Mouse (Mus musculus) frontal cortex, adult (tissue): ENCODE results near the gene Ssrp1.

Experiments used
- ATAC-seq: cut with Nextera tagmentation; 2 replicates; pipeline ENCODE4 v1.9.2; 2017; ENCODE audit warnings: mild to moderate bottlenecking, moderate library complexity, mixed read lengths; ENCODE audit not compliant: low TSS enrichment

The Ssrp1 gene

DNA sequence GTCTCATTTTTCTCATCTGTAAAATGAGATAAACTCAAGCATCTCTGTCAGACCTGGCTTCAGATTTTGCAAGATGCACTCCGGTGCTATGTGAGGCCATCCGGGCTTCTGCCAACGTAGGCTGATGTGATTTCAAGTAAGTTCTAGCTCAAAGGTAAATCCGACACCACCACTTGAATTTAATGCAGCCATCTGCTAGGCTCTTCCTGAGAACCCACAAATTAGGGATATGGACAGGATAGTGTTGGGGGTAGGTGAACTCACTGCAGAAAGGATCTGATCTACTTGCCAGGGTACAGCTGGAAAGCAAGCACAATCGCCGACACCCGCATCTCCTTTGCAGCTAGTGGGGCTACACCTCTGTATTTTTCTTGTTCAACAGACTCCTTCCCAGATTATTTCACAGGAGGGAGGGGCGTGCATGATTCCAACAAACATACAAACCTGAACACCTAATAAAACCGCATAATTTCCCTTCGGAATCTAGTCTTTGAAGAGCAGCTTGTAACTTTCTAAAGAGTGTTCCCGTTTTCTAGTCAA lies 457 bp upstream of the Ssrp1 start:
- ATAC-seq: peak; percentile 53

DNA sequence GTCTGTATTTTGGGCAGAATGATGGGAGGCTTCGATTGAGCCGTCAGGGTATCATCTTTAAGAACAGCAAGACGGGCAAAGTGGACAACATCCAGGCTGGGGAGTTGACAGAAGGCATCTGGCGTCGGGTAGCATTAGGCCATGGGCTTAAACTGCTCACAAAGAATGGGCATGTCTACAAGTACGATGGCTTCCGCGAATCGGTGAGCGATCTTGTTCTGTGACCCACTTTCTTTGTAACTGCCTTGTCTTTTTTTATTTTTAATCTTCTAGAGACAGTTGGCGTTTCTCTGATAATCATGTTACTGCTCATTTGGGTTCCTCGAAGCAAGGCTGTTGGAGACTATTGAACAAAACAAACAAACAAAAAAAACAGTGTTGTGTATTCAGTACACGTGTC lies 1.3 kb downstream of the Ssrp1 start:
- no peak for ATAC-seq

DNA sequence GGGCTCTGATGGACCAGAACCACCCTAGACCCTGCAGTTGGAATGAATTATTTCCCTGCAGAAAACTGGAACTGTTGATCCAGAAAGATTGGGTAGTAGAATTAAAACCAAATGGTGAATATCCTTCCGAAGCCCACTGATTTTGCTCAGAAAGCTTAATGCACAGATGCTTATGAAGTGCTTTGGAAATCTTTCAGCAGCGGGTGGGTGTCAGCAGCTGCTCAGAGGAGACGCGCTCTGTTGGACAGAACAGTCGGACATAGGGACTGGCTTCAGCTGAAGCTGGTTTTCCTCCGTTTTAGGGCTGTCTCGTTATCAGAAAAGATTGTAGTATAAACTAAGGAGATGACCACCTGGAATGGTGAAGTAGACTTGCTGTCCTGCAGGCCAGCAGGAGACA lies 6.6 kb downstream of the Ssrp1 start:
- ATAC-seq: no peak

DNA sequence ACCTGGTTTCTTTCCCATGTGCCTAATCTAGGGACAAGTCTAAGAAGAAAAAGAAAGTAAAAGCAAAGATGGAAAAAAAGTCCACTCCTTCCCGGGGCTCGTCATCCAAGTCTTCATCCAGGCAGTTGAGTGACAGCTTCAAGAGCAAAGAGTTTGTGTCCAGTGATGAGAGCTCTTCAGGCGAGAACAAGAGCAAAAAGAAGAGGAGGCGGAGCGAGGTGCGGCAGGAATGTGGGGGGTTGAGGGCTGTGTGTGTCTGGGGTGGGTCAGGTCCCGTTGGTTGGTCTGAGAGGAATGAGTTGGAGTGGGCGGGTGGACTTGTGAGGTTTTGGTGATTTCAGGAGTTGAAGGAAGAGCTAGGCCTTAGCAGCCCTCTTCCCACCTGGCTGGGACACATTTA lies 9.2 kb downstream of the Ssrp1 start:
- ATAC-seq: no peak

DNA sequence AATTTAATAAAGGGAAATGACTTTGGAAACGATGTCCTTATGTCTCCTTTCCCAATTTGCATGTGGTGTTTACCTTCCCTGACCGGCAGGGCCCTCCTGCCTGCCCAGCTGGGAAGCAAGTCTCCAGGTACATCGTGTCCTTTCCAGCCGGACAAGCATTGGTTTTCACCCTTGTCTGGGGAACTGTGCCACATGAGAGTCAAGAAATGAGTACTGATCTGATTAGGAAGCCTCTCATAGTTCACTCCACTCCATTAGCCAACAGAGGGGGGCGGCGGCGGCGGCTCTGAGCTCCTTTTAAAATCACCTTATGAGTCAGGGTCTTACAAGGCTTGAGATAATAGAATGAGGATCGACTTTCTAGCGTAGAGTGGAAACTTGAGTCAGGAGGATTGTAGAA lies 10.0 kb downstream of the Ssrp1 start:
- no peak for ATAC-seq

DNA sequence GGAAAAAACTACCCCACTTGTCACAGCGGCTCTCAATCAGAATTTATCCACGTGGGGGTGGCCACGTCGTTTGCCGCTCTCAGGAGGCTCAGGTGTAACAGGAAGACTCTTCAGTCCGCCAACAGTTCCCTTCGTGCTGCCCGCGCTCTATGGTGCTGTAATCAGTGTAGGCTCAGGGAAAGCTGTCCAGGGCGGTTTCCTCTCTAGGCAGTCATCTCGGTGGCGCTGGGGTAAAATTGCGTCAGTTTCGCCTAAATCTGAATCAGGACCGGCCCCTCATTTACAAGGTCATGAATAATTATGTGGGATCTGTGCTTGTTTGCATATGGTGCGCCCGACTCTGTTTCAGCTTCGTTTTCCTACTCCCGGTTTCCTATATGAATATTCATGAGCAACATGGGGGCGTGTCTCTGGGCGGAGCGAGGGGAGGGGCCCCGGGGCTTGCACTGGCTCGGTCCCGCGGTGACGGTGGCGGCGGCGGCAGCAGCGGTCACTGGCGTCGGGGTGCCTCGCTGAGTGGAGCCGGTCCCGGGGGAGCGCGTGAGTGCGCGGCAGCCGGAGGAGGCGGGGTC lies 10.6 kb downstream of the Ssrp1 start, which contains the start of gene Tnks1bp1:
Gene Tnks1bp1, plus strand, starts transcription at position 427 of the 572 bp plus-strand sequence.
- peak; percentile 74 for ATAC-seq

DNA sequence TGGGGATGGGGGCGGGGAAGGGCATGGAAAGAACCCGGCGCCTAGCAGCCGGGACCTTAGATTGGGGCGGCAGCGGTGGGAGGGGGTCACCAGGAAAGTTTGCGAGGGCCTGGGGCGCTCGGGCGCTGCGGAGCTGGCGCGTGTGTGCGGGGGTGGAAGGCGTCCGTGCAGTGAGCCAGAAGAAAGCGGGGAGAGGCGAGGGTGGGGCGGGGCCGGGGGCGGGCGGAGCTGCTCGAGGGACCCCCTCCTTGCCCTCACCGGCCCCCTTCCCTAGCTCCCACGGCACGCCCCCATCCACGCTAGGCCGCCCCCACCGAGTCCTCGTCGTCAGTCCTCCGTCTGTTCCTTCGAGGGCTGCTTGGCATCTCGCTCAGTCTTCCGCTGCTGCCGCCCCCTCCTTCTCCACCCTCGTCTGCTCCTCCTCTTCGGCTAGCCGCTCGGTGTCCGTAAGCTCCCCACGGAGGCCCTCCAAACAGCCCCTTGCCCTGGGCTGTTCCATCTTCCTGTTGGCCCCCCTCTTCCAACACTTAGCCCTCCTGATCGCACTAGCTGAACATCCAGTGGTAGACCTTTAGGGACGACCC lies 11.2 kb downstream of the Ssrp1 start:
- ATAC-seq: peak; percentile 47

DNA sequence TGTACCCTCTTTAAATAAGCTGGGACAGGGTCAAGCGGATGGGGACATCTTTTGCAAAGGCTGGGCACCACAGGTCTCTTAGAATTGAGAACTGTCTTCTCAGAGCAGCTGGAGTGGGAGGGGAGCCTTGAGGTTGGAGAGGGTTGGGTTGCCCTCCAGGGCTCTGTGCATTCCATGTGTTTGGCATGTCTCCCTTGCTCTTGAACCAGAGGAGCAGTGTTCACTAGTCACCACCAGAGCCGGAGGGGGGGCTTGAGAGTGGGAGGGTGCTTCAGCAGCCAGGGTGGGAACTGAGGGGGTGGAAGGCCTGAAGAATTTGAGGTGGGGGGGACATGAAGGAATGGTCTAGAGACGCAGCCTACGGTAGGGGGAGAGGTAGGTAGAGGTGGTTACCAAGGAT lies 12.2 kb downstream of the Ssrp1 start:
- no peak for ATAC-seq

DNA sequence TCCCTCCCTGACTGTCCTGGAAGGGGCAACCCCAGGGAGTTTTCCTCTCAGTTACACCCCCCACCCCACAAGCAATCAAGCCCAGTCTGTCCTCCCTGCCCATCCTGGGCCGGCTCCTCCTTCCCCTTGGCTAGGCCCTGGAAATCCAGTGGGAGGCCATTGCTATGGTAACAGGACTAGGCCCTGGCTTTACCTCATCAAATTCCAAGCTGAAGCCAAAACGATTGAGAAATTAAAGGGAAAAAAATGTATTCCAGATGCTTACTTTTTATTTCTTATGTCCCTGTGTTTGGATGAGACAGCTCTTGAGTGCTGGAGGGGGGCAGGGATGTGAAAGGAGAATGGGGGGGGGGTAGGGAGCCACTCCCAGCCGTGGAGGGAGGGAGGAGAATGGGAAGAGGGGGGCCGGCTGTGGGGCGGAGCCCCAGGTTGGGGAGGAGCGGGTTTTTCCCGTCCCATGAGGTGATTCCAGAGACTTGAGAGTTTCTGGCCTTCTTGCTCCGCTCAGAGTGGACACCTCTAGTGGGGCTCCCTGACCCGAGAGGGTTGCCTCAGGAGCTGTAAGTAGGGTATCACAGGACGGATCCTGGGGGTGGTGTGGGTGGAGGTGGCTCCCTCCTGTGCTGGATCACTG lies 13.1 kb downstream of the Ssrp1 start:
- peak; percentile 39 for ATAC-seq

DNA sequence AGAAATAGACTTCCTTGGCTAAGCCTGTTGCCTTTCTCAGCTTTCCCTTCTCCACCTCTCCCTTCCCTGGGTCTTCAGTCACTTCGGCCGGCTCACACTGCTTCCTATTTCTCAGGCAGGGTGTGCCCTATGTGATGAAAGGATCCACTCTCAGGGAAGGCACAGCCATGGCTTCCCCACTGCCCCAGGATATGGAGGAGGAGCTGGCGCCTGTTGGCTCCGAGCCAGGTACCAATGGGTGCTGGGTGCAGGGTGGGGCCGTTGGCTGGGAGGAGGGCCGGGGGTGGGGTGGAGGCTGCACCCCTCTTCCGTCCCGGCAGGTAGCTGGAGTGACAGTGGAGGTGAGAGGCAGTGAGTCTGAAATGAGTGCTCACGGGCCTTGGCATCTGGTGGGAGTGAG lies 13.7 kb downstream of the Ssrp1 start:
- ATAC-seq: no peak

DNA sequence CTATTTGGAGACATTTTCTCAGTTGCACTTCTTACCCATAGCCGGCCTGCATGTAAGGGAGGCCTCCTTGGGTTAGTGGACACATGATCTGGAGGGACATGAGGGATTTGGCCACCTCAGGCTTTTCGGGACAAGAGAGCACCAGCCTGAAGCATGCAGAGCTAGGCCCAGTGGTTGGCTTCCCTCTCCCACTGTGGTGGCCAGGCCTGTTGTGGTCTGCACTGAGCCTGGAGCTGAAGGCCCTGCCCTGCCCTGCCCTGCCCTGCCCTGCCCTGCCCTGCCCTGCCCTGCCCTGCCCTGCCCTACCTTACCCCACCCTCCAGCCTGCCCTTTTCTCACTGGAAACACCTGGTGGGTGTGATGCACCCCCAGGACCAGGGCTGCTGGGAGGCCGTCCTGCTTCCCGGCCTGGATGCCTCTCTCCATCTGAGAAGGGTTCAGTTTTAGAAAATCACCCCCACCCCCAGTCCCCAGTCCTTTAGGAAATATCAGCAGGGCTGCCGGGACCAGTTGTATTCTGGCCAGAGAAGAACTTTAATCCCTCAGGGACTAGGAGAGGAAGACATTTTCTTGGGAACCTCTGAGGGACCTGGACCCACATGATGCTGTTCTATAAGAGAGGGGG lies 16.3 kb downstream of the Ssrp1 start:
- no peak for ATAC-seq

DNA sequence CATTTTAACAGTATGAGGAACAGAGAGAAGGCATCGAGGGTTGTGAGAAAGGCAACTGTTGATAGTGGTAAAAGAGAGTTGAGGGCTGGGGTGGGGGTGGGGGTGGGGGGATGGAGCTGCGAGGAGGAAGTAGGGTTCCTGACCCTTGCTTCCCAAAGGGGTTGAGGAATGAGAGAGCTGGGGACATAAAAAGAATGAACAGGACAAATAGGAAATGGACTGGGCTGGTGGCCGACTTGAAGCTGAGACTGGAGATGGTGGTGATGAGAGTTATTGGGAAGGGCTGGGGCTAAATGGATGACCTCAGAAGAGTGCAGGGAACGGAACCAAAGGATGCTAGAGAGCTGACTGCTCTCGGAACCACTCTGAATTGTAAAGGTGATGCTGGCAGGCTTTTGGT lies 19.7 kb downstream of the Ssrp1 start:
- no peak for ATAC-seq

DNA sequence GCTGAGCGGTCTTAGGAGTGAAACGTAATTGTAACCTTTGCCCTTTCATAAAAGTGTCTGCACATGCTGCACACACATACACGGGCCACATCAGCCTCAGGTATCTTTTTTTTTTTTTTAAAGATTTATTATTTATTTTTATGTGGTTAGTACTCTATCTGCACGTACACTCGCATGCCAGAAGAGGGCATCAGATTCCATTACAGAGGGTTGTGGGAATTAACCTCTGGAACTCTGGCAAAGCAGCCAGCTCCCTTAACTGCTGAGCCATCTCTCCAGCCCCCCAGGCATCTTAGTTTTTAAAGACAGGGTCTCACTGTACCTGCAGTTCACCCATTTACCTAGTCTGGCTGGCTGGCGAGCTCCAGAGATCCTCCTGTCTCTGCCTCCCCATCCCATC lies 22.6 kb downstream of the Ssrp1 start:
- no peak for ATAC-seq

DNA sequence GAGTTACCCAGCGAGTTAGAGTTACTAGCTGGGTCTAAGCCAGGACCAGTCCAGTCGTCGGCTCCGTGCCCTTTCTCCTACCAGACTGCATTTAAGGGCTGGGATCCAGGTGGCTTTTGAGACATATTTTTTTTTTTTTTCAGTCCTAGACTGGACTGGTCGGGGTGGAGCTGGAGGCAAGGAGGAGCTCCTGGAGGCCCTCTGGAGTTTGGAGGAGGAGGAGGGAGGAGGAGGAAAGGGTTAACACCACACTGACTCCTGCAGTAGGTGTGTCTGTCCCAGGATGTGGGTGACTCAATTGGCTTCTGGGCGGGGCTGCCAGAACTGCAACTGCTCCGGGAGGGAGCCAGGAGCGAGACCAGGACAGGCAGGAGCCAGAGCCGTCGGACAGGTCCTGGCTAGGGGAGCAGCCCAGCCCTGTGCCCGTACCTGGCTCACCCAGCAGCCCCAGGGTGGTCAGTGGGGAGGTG lies 23.6 kb downstream of the Ssrp1 start:
- ATAC-seq: peak; percentile 33; the same call in 1 of the 2 replicates

DNA sequence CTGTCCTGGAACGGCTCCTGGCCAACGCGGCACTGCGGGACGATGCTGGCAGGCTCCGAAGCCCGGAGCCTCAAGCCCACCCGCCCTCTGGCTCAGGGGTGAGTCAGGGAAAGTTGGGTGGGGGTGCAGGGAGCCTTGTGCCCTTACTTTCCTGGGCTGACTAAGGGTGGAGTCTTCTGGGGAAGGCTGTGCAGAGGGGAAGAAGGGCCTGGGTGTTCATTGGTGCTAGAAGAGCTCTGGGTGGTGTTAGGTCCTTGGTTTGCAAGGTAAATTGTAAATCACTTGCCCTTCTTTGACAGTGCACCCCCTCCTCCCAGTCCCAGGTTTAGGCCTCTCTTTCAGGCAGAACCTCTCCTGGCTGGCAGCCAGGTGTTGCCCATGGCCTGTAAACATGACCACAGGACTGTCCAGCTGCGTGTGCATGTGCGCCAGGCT lies 24.1 kb downstream of the Ssrp1 start:
- no peak for ATAC-seq

DNA sequence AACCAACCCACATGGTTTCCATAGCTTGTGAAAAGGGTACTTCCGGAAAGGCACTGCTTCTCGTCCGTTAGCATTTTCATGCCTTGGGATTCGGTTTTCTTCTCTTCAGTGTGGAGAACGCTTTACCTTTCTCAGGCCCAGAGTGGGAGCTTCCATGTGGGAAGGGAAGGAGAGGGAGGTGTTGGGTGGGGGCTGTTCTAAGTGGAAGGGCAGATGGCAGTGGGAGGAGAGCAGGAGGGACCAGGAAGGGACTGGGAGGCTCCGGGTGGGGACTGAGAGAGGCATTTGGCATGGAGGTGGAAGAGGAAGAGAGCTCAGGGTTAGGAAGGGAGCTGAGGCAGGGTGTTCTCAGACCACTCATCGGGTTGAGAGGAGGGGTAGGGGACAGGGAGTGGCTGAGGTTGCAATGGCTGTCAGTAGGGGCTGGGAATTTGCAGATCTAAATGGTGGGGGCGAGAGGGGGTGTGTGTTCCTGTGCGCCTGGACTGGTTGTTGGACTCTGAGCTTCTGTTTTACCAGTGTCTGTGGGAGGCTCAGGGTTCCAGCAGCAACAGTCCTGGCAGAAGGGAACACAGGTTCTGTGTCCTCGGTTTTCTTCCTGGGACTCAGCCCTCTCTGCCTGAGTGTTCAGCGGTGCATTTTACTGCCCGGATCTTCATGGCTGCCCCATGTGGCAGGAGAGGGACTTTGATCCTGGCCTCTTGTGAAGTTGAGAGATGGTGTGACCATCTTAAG lies 28.3 kb downstream of the Ssrp1 start:
- ATAC-seq: peak; percentile 58

DNA sequence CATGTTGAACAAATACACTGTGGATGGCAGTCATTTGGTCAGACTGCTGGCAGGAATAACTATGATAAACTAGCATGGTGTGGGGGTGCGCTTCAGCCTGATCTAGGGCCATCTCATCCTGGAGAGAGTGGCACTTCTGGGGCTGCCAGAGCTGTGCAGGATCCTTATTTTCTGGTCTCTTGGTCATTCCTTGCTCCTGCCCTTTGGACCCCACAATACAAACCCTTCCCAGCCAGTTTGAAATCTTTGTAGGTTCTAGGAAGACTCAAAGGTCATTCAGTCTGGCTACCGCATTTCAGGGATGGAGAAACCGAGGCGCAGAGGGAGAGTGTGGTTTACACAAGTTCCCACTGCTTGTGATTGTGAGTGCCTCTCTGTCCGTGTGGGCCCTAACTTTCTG lies 29.9 kb downstream of the Ssrp1 start:
- no peak for ATAC-seq

DNA sequence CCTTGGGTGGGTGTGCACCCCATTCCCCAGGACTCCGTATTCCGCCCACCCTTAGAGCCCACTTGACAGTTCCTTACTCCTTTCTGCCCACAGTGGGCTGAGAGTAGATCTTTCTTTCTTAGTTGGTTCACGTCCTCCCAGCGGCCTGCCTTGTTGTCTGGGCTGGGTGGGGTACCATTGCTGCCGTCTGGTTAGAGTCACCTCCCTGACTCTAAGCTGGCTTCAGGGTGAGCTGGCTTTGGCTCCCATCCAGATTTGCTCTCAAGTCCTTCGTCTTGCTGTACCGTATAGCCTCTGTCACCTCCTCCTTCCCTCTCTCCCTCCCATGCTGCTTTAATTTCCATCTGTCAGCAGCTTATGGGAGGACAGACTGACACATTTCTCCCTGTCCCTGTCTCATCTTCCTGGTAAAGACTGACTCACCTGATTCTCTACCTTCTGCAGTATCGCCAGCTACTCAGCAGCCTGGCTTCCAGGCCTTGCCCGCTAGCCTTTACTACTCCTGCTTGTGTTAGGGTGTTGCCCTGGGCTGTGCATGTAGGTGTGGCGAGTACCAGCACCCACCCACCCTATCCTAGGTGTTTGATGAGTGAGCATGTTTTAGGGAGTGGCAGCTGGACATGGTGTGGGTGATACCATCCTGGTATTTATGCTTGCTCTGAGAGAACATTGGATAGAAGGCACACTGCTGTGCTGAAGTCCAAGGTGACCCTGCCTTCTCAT lies 31.0 kb downstream of the Ssrp1 start:
- peak; percentile 13; the same call in 1 of the 2 replicates for ATAC-seq

DNA sequence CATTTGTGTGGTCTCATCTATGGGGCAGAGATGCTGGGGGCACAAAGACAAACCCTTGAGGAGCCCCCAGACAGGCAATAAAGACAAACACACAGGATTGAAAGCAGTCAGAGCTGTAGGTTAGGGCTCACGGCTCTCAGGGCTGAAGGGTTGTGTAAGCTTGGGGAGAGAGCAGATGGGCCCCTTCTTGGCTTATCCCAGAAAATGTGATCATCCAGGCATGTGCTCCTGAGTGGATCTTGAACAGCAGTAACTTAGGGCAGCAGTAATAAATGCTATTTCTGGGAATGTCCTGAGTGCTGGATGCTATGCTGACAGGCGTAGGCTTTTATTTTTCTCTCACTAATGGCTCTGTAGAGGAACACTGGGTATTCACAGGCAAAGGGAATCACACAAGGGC lies 31.6 kb downstream of the Ssrp1 start:
- ATAC-seq: peak; percentile 39

DNA sequence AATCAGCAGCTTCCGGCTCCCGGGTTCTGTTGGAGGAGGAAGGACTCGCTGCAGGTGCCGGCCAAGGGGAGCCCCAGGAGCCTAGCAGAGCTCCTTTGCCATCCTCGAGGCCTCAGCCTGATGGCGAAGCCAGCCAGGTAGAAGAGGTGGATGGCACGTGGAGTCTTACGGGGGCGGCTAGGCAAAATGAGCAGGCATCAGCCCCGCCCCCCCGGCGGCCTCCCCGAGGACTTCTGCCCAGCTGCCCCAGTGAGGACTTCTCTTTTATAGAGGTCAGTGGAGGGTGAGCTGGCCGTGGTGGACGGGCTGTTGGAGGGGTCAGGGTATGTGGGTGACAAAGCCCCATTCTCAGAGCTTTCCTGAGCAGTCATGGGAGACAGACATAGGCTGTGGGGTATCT lies 33.1 kb downstream of the Ssrp1 start:
- ATAC-seq: no peak

DNA sequence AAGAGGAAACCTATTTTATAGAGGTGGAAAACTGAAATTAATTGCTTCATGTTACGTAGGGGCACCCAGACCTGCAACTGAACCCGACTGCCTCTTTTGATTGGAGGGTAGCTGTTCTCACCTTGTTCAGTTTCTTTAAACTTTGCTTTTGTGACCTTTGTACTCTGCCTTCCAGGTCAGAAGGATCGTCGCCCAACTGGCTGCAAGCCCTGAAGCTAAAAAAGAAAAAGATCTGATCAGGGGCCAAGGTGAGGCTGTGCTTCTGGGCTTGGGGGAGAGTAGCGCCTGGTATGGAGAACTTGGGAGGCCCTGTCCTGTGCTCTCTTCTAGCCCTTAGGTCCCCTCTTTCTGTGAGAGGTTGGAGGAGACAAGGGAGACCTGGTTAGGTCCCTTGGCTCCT lies 34.9 kb downstream of the Ssrp1 start:
- ATAC-seq: no peak
